Mouse (Mus musculus): Measurements from ENCODE around the gene Slc7a3. TPM values are rescaled to one million over a fixed set of nuclear protein-coding genes. Genes with fewer than 3 reads are reported as not detected.

Gene Slc7a3
- polyA plus RNA-seq, 1 experiment from 2014 or later = 2.1 TPM

Other genes with a start within 250 kb of the Slc7a3 start
- 0.06 TPM in 1 of 2 replicates, not detected in the other for gene Tex11, start 26.4 kb downstream of the Slc7a3 start, polyA plus RNA-seq (2015; fragmentation: Nextera tagmentation; extraction: Ambion mirVana)
- 53.1 and 53.5 TPM in 2 replicates for gene Snx12, start 136.5 kb upstream of the Slc7a3 start, polyA plus RNA-seq (2015; fragmentation: Nextera tagmentation; extraction: Ambion mirVana)
- gene Foxo4, start 168.5 kb upstream of the Slc7a3 start, polyA plus RNA-seq (2015; fragmentation: Nextera tagmentation; extraction: Ambion mirVana) = 3.2 and 3.3 TPM in 2 replicates
- 0.23 TPM in 1 of 2 replicates, not detected in the other for gene Gm614, start 178.0 kb upstream of the Slc7a3 start, polyA plus RNA-seq (2015; fragmentation: Nextera tagmentation; extraction: Ambion mirVana)
- gene Il2rg, start 182.2 kb upstream of the Slc7a3 start, polyA plus RNA-seq (2015; fragmentation: Nextera tagmentation; extraction: Ambion mirVana) = 21.1 and 22.2 TPM in 2 replicates
- not detected in 2 replicates for gene Gm20489, start 183.0 kb upstream of the Slc7a3 start, polyA plus RNA-seq (2015; fragmentation: Nextera tagmentation; extraction: Ambion mirVana)
- 32.3 and 35.6 TPM in 2 replicates for gene Med12, start 188.0 kb upstream of the Slc7a3 start, polyA plus RNA-seq (2015; fragmentation: Nextera tagmentation; extraction: Ambion mirVana)
- 4.8 and 5.3 TPM in 2 replicates for gene Nlgn3, start 213.1 kb upstream of the Slc7a3 start, polyA plus RNA-seq (2015; fragmentation: Nextera tagmentation; extraction: Ambion mirVana)